Mouse (Mus musculus) cerebellum, adult 2 months (tissue): ENCODE measurements around the gene Rnls.

Experiments
- CTCF ChIP-seq: fragments of 200-500 bp; IDR thresholded peaks from 2 replicates; pipeline ENCODE4 v1.5.1; 2011; ENCODE audit warnings: low read depth, mild to moderate bottlenecking, control low read depth, low read length, moderate library complexity, borderline replicate concordance; ENCODE audit not compliant: insufficient read depth
- POLR2A ChIP-seq: fragments of 200-500 bp; IDR thresholded peaks from 2 replicates; pipeline ENCODE4 v1.6.1; 2011; ENCODE audit warnings: low read length, control low read depth, borderline replicate concordance; ENCODE audit not compliant: insufficient read depth

GRCm38 (mm10) chr19:33357019-33357418, 35.1 kb downstream of the Rnls start:
- TF ChIP-seq POLR2A: no peak
- no peak for TF ChIP-seq CTCF
